Mouse (Mus musculus): ENCODE measurements around the gene Siae. TPM values are rescaled to one million over a fixed set of nuclear protein-coding genes. Genes with fewer than 3 reads are reported as not detected.

Siae gene
- polyA plus RNA-seq, 1 experiment from 2014 or later: 15.0 TPM

DNA sequence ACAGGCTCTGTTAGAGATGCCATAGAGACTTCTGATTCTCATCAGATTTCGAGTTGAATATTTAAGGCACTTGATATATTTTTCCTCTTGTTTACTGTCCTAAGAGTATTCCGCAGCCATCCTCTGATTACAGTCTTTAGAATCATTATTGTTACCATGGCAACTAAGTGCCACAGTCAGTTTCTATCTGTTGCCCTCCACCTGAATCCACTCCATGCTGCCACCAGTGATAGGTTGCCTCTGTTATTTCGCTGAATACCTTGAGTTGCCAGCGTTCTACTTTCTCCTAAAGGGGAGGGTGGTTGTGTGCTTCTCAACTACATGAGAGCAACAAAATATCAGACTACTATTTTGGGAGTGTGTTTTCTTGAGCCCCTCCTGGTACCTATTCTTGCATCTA lies 31.2 kb downstream of the Siae start:
- 70% methylated on average over 4 of the region's 4 CpGs for WGBS
- no peaks in the 10 kb centered on the region for H3K27me3 ChIP-seq (replicated peaks; ENCODE audit: control insufficient read depth, insufficient read depth, low read length)
- no peak for ATAC-seq
- no peaks in the 10 kb centered on the region for H3K9me3 ChIP-seq (ENCODE audit: control insufficient read depth)
- H3K4me2 ChIP-seq (replicated peaks; ENCODE audit: low read depth): no peak overlapping the region
- H3K27ac ChIP-seq (ENCODE audit: low read depth, low read length): no peak overlapping the region
- H3K9ac ChIP-seq (ENCODE audit: low read depth, low read length): no peak overlapping the region
- no peak overlapping the region for H3K4me3 ChIP-seq (ENCODE audit: low read depth, low read length)
- H3K4me1 ChIP-seq (replicated peaks; ENCODE audit: control insufficient read depth, insufficient read depth, low read length): no peaks in the 10 kb centered on the region
- TF ChIP-seq CTCF (IDR thresholded peaks at IDR 0.05; ENCODE audit: low read depth): no peak
- H3K36me3 ChIP-seq (ENCODE audit: control insufficient read depth, insufficient read depth): no peaks in the 10 kb centered on the region

- Histone ChIP-seq H3K9ac (ENCODE audit: low read depth, low read length) (no peak overlapping the region), H3K4me2 (replicated peaks; ENCODE audit: low read depth) (no peak overlapping the region), H3K27ac (ENCODE audit: low read depth, low read length) (no peak overlapping the region), H3K4me3 (ENCODE audit: low read depth, low read length) (no peak overlapping the region), H3K9me3 (ENCODE audit: control insufficient read depth) (no peaks in the 10 kb centered on the region), H3K27me3 (replicated peaks; ENCODE audit: control insufficient read depth, insufficient read depth, low read length) (no peaks in the 10 kb centered on the region), H3K4me1 (replicated peaks; ENCODE audit: control insufficient read depth, insufficient read depth, low read length) (no peaks in the 10 kb centered on the region), H3K36me3 (ENCODE audit: control insufficient read depth, insufficient read depth) (no peaks in the 10 kb centered on the region)
- TF ChIP-seq CTCF (IDR thresholded peaks at IDR 0.05; ENCODE audit: low read depth): no peak
- WGBS: 89% methylated on average over 4 of the region's 4 CpGs
- ATAC-seq: no peak
Measured at GRCm38 (mm10) chr9:37590381-37590780, 34.9 kb downstream of the Siae start.

DNA sequence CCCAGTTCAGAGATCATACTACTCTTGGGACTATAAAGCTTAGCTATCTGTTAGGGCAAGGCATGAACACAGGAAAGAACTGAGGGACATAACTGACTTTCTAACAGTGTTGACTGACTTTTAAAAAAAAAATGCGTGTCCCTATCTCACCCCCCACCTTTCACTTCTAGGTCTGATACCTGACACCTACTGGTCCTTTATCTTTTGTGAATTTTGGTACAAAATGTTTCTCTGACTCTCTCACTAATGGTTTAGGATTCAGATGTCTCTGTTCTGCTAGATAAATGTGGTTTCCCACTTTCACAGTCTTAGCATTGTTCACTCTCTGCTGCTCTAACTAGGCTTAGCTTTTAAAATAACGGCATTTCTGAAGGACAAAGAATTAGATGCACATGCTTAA lies 36.5 kb downstream of the Siae start:
- Histone ChIP-seq H3K4me3 (ENCODE audit: low read depth, low read length) (no peak overlapping the region), H3K4me2 (replicated peaks; ENCODE audit: low read depth) (no peak overlapping the region), H3K27me3 (replicated peaks; ENCODE audit: control insufficient read depth, insufficient read depth, low read length) (no peaks in the 10 kb centered on the region), H3K9ac (ENCODE audit: low read depth, low read length) (no peak overlapping the region), H3K27ac (ENCODE audit: low read depth, low read length) (no peak overlapping the region), H3K36me3 (ENCODE audit: control insufficient read depth, insufficient read depth) (no peaks in the 10 kb centered on the region), H3K4me1 (replicated peaks; ENCODE audit: control insufficient read depth, insufficient read depth, low read length) (no peaks in the 10 kb centered on the region), H3K9me3 (ENCODE audit: control insufficient read depth) (no peaks in the 10 kb centered on the region)
- no peak for ATAC-seq
- TF ChIP-seq CTCF (IDR thresholded peaks at IDR 0.05; ENCODE audit: low read depth): no peak
- WGBS: 73% methylated on average over 2 of the region's 2 CpGs

DNA sequence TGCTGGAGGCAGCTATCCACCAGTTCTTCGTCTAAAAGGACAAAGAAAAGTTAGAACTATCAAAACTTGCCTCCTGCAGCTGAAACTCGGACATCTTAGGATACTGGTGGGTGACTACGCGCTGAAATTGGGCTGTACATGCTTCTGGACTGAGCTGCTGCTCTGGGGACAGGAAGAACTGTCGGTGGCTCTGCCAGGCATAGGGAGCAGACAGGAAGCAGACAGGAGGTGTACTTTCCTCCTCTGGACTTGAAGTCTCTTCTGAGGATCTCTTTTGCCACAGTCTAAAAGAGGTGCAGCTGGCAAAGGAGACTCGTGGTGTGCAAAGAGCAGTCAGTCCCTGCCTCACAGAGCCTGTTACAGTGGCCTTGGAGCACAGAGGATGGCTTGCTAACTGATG lies 37.1 kb downstream of the Siae start:
- Histone ChIP-seq H3K27ac (ENCODE audit: low read depth, low read length) (no peak overlapping the region), H3K9me3 (ENCODE audit: control insufficient read depth) (no peaks in the 10 kb centered on the region), H3K27me3 (replicated peaks; ENCODE audit: control insufficient read depth, insufficient read depth, low read length) (no peaks in the 10 kb centered on the region), H3K4me1 (replicated peaks; ENCODE audit: control insufficient read depth, insufficient read depth, low read length) (no peaks in the 10 kb centered on the region), H3K9ac (ENCODE audit: low read depth, low read length) (no peak overlapping the region), H3K4me2 (replicated peaks; ENCODE audit: low read depth) (no peak overlapping the region), H3K36me3 (ENCODE audit: control insufficient read depth, insufficient read depth) (no peaks in the 10 kb centered on the region), H3K4me3 (ENCODE audit: low read depth, low read length) (no peak overlapping the region)
- WGBS: 61% methylated on average over 6 of the region's 6 CpGs
- TF ChIP-seq CTCF (IDR thresholded peaks at IDR 0.05; ENCODE audit: low read depth): no peak
- ATAC-seq: no peak

GRCm38 (mm10) chr9:37593690-37594089 lies 38.2 kb downstream of the Siae start:
- no peak overlapping the region for H3K9ac ChIP-seq (ENCODE audit: low read depth, low read length)
- TF ChIP-seq CTCF (IDR thresholded peaks at IDR 0.05; ENCODE audit: low read depth): no peak
- 89% methylated on average over 3 of the region's 3 CpGs for WGBS

GRCm38 (mm10) chr9:37595570-37595969 lies 40.1 kb downstream of the Siae start:
- Histone ChIP-seq H3K4me1 (replicated peaks; ENCODE audit: control insufficient read depth, insufficient read depth, low read length) (no peaks in the 10 kb centered on the region), H3K4me2 (replicated peaks; ENCODE audit: low read depth) (no peak overlapping the region), H3K36me3 (ENCODE audit: control insufficient read depth, insufficient read depth) (no peaks in the 10 kb centered on the region), H3K9ac (ENCODE audit: low read depth, low read length) (no peak overlapping the region), H3K27me3 (replicated peaks; ENCODE audit: control insufficient read depth, insufficient read depth, low read length) (no peaks in the 10 kb centered on the region), H3K9me3 (ENCODE audit: control insufficient read depth) (no peaks in the 10 kb centered on the region), H3K27ac (ENCODE audit: low read depth, low read length) (no peak overlapping the region), H3K4me3 (ENCODE audit: low read depth, low read length) (no peak overlapping the region)
- ATAC-seq: no peak
- TF ChIP-seq CTCF (IDR thresholded peaks at IDR 0.05; ENCODE audit: low read depth): no peak
- 75% methylated on average over 1 of the region's 1 CpGs for WGBS

More at GRCm38 (mm10) chr9:37593690-37594089, 38.2 kb downstream of the Siae start:
- Histone ChIP-seq H3K4me3 (ENCODE audit: low read depth, low read length) (no peak overlapping the region), H3K4me2 (replicated peaks; ENCODE audit: low read depth) (no peak overlapping the region), H3K4me1 (replicated peaks; ENCODE audit: control insufficient read depth, insufficient read depth, low read length) (no peaks in the 10 kb centered on the region), H3K9me3 (ENCODE audit: control insufficient read depth) (no peaks in the 10 kb centered on the region), H3K36me3 (ENCODE audit: control insufficient read depth, insufficient read depth) (no peaks in the 10 kb centered on the region), H3K27ac (ENCODE audit: low read depth, low read length) (no peak overlapping the region), H3K27me3 (replicated peaks; ENCODE audit: control insufficient read depth, insufficient read depth, low read length) (no peaks in the 10 kb centered on the region)
- no peak for ATAC-seq

DNA sequence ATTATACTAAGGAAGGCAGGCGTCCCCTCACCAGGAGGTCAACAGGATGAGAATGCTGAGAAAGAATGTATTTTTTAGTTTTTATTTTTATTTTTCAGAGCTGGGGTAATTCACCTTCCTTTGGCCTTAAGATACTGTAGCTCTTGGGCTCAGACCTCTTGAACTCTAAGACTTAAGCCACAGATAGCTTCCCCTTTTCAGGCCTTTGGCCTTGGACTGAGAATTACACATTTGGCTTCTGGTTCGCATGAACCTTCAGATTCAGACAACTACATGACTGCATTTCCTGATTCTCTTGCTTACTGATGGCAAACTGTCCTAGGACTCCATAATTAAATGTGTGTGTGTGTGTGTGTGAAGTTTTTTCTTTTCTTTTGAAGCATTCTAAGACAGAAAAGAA lies 43.1 kb downstream of the Siae start:
- no peak overlapping the region for H3K4me2 ChIP-seq (replicated peaks; ENCODE audit: low read depth)
- no peaks in the 10 kb centered on the region for H3K4me1 ChIP-seq (replicated peaks; ENCODE audit: control insufficient read depth, insufficient read depth, low read length)
- H3K9ac ChIP-seq (ENCODE audit: low read depth, low read length): no peak overlapping the region
- no peaks in the 10 kb centered on the region for H3K9me3 ChIP-seq (ENCODE audit: control insufficient read depth)
- no peaks in the 10 kb centered on the region for H3K27me3 ChIP-seq (replicated peaks; ENCODE audit: control insufficient read depth, insufficient read depth, low read length)
- H3K27ac ChIP-seq (ENCODE audit: low read depth, low read length): no peak overlapping the region
- TF ChIP-seq CTCF (IDR thresholded peaks at IDR 0.05; ENCODE audit: low read depth): no peak
- ATAC-seq: no peak
- no peaks in the 10 kb centered on the region for H3K36me3 ChIP-seq (ENCODE audit: control insufficient read depth, insufficient read depth)
- WGBS: 84% methylated on average over 2 of the region's 2 CpGs
- H3K4me3 ChIP-seq (ENCODE audit: low read depth, low read length): no peak overlapping the region

Measured in intestine, postnatal 0 days (tissue).